Comparison of ENCODE assay signal across 11 mouse cellular contexts in the genomic region with DNA sequence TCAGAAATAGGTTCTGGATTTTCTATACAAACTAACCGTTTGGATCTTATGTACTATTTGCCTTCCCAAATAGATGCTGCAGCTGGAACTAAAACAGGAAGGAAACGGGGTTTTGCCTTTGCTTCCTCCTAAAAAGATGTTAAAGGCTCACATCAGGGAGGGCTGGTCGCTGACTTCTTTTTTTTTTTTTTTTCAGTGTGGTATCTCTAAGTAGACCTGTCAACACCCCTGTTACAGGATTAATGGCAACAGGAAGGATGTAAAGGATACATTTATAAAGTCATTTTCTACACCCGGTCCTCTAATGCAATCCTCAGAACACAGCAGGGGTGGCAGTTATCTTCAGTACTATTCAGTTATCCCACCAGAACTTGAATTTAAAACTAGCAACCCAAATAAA. TPM values are rescaled to one million over a fixed set of nuclear protein-coding genes. Genes with fewer than 3 reads are reported as not detected.
DNase-seq lines count a peak whose midpoint lies in the region; ATAC-seq lines count a peak whose summit lies in the region.
"Had no signal": no experiment of that assay in that cellular context is flagged by ENCODE, and none has a peak within 500 bp of the region (broad histone marks: within the 10 kb centered on the region; RNA-seq: fewer than 3 reads in every experiment).

No protein-coding gene starts in this region.

- H3K4me1 ChIP-seq in heart, embryonic 10.5 days: no peaks in the 10 kb centered on the region
- H3K4me1 ChIP-seq in lung, embryonic 16.5 days (replicated peaks; ENCODE audit: control insufficient read depth, insufficient read depth, low read length): no peaks in the 10 kb centered on the region
- no peaks in the 10 kb centered on the region for H3K4me1 ChIP-seq in limb, embryonic 13.5 days
- H3K4me1 ChIP-seq in stomach, embryonic 16.5 days (ENCODE audit: control insufficient read depth, insufficient read depth, low read length): no peaks in the 10 kb centered on the region
- H3K4me1 ChIP-seq: liver, embryonic 12.5 days had no signal

- DNase-seq in heart, embryonic 10.5 days (ENCODE audit: low spot score): no peak
- no peak for DNase-seq in heart, postnatal 25 days (ENCODE audit: low spot score)
- DNase-seq in lung, adult 18-20 months: no peak
- no peak for DNase-seq in adrenal gland, postnatal 10 days
- no peak for DNase-seq in gastrocnemius, postnatal 10 days

- 36% methylated on average over 4 of the region's 4 CpGs for WGBS in heart, embryonic 10.5 days
- WGBS in lung, embryonic 16.5 days: 14% methylated on average over 4 of the region's 4 CpGs
- WGBS in limb, embryonic 13.5 days: 39% methylated on average over 4 of the region's 4 CpGs
- 30% methylated on average over 4 of the region's 4 CpGs for WGBS in stomach, embryonic 16.5 days

- H3K4me3 ChIP-seq in heart, embryonic 10.5 days: peak overlapping the region; percentile 54
- no peak overlapping the region for H3K4me3 ChIP-seq in lung, embryonic 16.5 days (ENCODE audit: low read length)
- H3K4me3 ChIP-seq in limb, embryonic 13.5 days: peak overlapping the region; percentile 46; the same call in 1 of the 2 replicates
- H3K4me3 ChIP-seq in stomach, embryonic 16.5 days (replicated peaks; ENCODE audit: low read length): peak overlapping the region; percentile 40; the same call in 1 of the 2 replicates

- no peak overlapping the region for H3K9ac ChIP-seq in lung, embryonic 16.5 days (ENCODE audit: low read length)
- no peak overlapping the region for H3K9ac ChIP-seq in limb, embryonic 13.5 days
- no peak overlapping the region for H3K9ac ChIP-seq in stomach, embryonic 16.5 days (ENCODE audit: low read length)
- H3K9ac ChIP-seq: liver, embryonic 12.5 days had no signal

- no peak overlapping the region for H3K27ac ChIP-seq in heart, embryonic 10.5 days
- no peak overlapping the region for H3K27ac ChIP-seq in lung, embryonic 16.5 days (ENCODE audit: low read length)
- H3K27ac ChIP-seq in limb, embryonic 13.5 days: no peak overlapping the region
- H3K27ac ChIP-seq in stomach, embryonic 16.5 days (ENCODE audit: low read length): no peak overlapping the region
- H3K27ac ChIP-seq: liver, embryonic 12.5 days had no signal

- intact Hi-C loops in heart, postnatal 25 days (cut with DNase I): no loop called here

- peak overlapping the region; percentile 64; the same call in 1 of the 2 replicates for H3K4me2 ChIP-seq in lung, embryonic 16.5 days (ENCODE audit: low read depth, low read length)
- peak overlapping the region; percentile 62 for H3K4me2 ChIP-seq in limb, embryonic 13.5 days (replicated peaks)
- H3K4me2 ChIP-seq in stomach, embryonic 16.5 days (ENCODE audit: low read depth, low read length): peak overlapping the region; percentile 48; the same call in 1 of the 2 replicates

- H3K27me3 ChIP-seq in heart, embryonic 10.5 days (ENCODE audit: insufficient read depth, poor library complexity, severe bottlenecking): peaks cover 9% of the 10 kb centered on the region; the same call in 1 of the 2 replicates
- no peaks in the 10 kb centered on the region for H3K27me3 ChIP-seq in lung, embryonic 16.5 days (ENCODE audit: control insufficient read depth, insufficient read depth, low read depth, low read length)
- peaks cover 38% of the 10 kb centered on the region; the same call in 1 of the 2 replicates for H3K27me3 ChIP-seq in limb, embryonic 13.5 days
- H3K27me3 ChIP-seq in stomach, embryonic 16.5 days (ENCODE audit: control insufficient read depth, insufficient read depth, low read length): no peaks in the 10 kb centered on the region; the same call in 1 of the 2 replicates

- no peak for ATAC-seq in lung, embryonic 16.5 days (ENCODE audit: low read depth)
- peak; percentile 52 for ATAC-seq in limb, embryonic 13.5 days (ENCODE audit: low FRiP score, low read depth)
- ATAC-seq in stomach, embryonic 16.5 days (ENCODE audit: insufficient read depth, low FRiP score): no peak
- ATAC-seq: Patski had no signal

- no peaks in the 10 kb centered on the region for H3K36me3 ChIP-seq in heart, embryonic 10.5 days
- no peaks in the 10 kb centered on the region for H3K36me3 ChIP-seq in lung, embryonic 16.5 days (ENCODE audit: control insufficient read depth, insufficient read depth, low read length)
- no peaks in the 10 kb centered on the region for H3K36me3 ChIP-seq in limb, embryonic 13.5 days
- no peaks in the 10 kb centered on the region for H3K36me3 ChIP-seq in stomach, embryonic 16.5 days (ENCODE audit: control insufficient read depth, insufficient read depth, low read length)
- H3K36me3 ChIP-seq: liver, embryonic 12.5 days had no signal

- H3K9me3 ChIP-seq in heart, embryonic 10.5 days: no peaks in the 10 kb centered on the region
- no peaks in the 10 kb centered on the region for H3K9me3 ChIP-seq in lung, embryonic 16.5 days (ENCODE audit: control insufficient read depth, low read length)
- H3K9me3 ChIP-seq in limb, embryonic 13.5 days: no peaks in the 10 kb centered on the region
- no peaks in the 10 kb centered on the region for H3K9me3 ChIP-seq in stomach, embryonic 16.5 days (replicated peaks; ENCODE audit: control insufficient read depth, low read length)
- H3K9me3 ChIP-seq: liver, embryonic 12.5 days had no signal

RNA-seq across cellular contexts. Expression of gene Bex4, which starts 23.8 kb away (rescaled TPM):
- polyA plus RNA-seq in heart, embryonic 10.5 days (2016; fragmentation: Nextera tagmentation; extraction: Ambion mirVana): 183 and 228 TPM in 2 replicates
- 1 to 10 TPM in 1 of 2 experiments, under 1 TPM in 1; 0.83 to 1.1 TPM for total RNA-seq in heart, postnatal 25 days (2021)
- polyA plus RNA-seq in lung, embryonic 16.5 days (2015; fragmentation: Nextera tagmentation; extraction: Ambion mirVana): 165 and 173 TPM in 2 replicates
- polyA plus RNA-seq in limb, embryonic 13.5 days (2015; fragmentation: Nextera tagmentation; extraction: Ambion mirVana): 59.2 and 60.1 TPM in 2 replicates
- 76.9 and 103 TPM in 2 replicates for polyA plus RNA-seq in stomach, embryonic 16.5 days (2015; fragmentation: Nextera tagmentation; extraction: Ambion mirVana)
- 10 to 100 TPM; 12.1 to 13.5 TPM for total RNA-seq in adrenal gland, postnatal 10 days (2021)
- total RNA-seq in gastrocnemius, postnatal 10 days (2021): not detected
- polyA plus RNA-seq: Patski had no signal

RNA-seq across cellular contexts. Expression of gene Nxf3, which starts 30.0 kb away (rescaled TPM):
- polyA plus RNA-seq in heart, embryonic 10.5 days (2016; fragmentation: Nextera tagmentation; extraction: Ambion mirVana): 0.39 and 0.43 TPM in 2 replicates
- total RNA-seq in heart, postnatal 25 days (2021): under 1 TPM in 1 of 2 experiments, not detected in 1; 0.22 TPM
- 0.08 TPM in 1 of 2 replicates, not detected in the other for polyA plus RNA-seq in lung, embryonic 16.5 days (2015; fragmentation: Nextera tagmentation; extraction: Ambion mirVana)
- not detected in 2 replicates for polyA plus RNA-seq in limb, embryonic 13.5 days (2015; fragmentation: Nextera tagmentation; extraction: Ambion mirVana)
- not detected in 2 replicates for polyA plus RNA-seq in stomach, embryonic 16.5 days (2015; fragmentation: Nextera tagmentation; extraction: Ambion mirVana)
- not detected for total RNA-seq in adrenal gland, postnatal 10 days (2021)
- total RNA-seq in gastrocnemius, postnatal 10 days (2021): not detected
- total RNA-seq: gastrocnemius, postnatal 4 days had no signal
- polyA plus RNA-seq: Patski had no signal

RNA-seq across cellular contexts. Expression of gene Bex2, which starts 47.0 kb away (rescaled TPM):
- 83.6 and 197 TPM in 2 replicates for polyA plus RNA-seq in heart, embryonic 10.5 days (2016; fragmentation: Nextera tagmentation; extraction: Ambion mirVana)
- under 1 TPM in 1 of 2 experiments, not detected in 1; 0.29 TPM for total RNA-seq in heart, postnatal 25 days (2021)
- polyA plus RNA-seq in lung, embryonic 16.5 days (2015; fragmentation: Nextera tagmentation; extraction: Ambion mirVana): 56.8 and 57.7 TPM in 2 replicates
- polyA plus RNA-seq in limb, embryonic 13.5 days (2015; fragmentation: Nextera tagmentation; extraction: Ambion mirVana): 143 and 161 TPM in 2 replicates
- polyA plus RNA-seq in stomach, embryonic 16.5 days (2015; fragmentation: Nextera tagmentation; extraction: Ambion mirVana): 80.4 and 92.3 TPM in 2 replicates
- 10 to 100 TPM; 34.5 to 38.8 TPM for total RNA-seq in adrenal gland, postnatal 10 days (2021)
- 1 to 10 TPM in 1 of 2 experiments, under 1 TPM in 1; 0.73 to 1.3 TPM for total RNA-seq in gastrocnemius, postnatal 10 days (2021)

RNA-seq across cellular contexts. Expression of gene Tceal8, which starts 57.1 kb away (rescaled TPM):
- polyA plus RNA-seq in heart, embryonic 10.5 days (2016; fragmentation: Nextera tagmentation; extraction: Ambion mirVana): 256 and 309 TPM in 2 replicates
- 10 to 100 TPM; 20.6 to 23.8 TPM for total RNA-seq in heart, postnatal 25 days (2021)
- 187 and 208 TPM in 2 replicates for polyA plus RNA-seq in lung, embryonic 16.5 days (2015; fragmentation: Nextera tagmentation; extraction: Ambion mirVana)
- 217 and 223 TPM in 2 replicates for polyA plus RNA-seq in limb, embryonic 13.5 days (2015; fragmentation: Nextera tagmentation; extraction: Ambion mirVana)
- 173 and 201 TPM in 2 replicates for polyA plus RNA-seq in stomach, embryonic 16.5 days (2015; fragmentation: Nextera tagmentation; extraction: Ambion mirVana)
- total RNA-seq in adrenal gland, postnatal 10 days (2021): 10 to 100 TPM; 43.3 to 53.2 TPM
- total RNA-seq in gastrocnemius, postnatal 10 days (2021): 10 to 100 TPM; 48.0 to 55.1 TPM
